Mouse (Mus musculus): ENCODE measurements around the gene Galt.
"Not testable (repeated sequence)": the region's sequence is repeated elsewhere in the genome, so short reads cannot be mapped to it uniquely, and the experiment has no call there.

Gene Galt

DNA sequence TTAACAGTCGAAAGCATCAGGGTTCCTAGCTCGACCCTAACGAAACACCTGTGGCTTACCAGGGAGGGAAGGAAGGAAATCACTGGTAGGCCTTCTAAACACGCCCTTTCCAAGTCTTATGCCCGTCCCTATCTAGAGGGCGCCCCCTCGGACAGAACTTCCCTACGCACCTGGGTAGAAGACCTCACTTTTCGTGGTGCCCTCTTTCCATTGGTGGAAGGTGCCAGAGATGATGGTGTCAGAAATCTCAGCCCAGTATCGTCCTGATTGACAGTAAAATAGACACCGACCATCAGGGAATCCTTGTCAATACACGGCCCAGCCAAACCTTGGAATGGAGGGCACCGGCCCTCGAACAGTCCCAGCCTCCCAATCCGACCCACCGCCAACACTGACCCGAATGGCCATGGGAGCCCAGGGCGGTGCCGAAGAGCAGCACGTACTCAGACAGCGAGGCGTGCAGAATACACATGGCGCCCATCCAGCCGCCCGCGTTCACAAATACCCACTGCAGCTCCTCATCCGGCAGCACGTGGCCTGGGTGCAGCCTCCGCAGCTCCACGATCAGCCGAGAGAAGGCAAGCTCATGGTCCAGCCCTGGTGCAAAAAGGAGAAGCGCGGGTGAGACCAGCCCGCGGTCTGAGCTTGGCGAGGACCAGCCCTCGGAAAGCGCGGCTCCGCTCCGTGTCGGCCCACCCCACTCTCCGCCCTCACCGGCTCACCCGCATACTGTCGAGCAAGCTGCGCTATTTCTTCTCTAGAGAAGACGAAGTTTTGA is 14.5 kb upstream of the Galt start:
- no peak for DNase-seq (ENCODE audit: extremely low spot score)

- peak; percentile 95 for DNase-seq (ENCODE audit: extremely low spot score)
These were observed 13.9 kb upstream of the Galt start for GRCm38 (mm10) chr4:41741158-41741560.

DNA sequence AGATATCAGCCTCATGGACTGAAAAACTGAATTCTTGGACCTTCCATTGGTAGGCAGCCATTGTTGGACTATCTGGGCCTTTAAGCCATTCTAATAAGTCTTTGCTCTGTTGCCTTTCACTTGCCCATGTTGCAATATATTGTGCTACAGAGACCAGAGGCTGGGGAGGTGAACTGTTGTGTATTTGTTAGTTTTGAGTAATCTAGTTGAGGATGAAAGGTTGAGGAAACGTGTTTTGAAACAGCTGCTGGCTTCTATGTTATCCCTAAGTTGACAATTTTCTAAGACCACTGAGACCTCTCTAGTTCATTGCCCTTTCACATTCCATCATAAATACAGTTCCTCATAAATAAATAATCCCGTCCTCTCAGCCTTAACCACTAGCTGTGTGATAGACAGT is 10.9 kb upstream of the Galt start:
- DNase-seq (ENCODE audit: extremely low spot score) = no peak

- no peak for DNase-seq (ENCODE audit: extremely low spot score)
These were observed 10.0 kb upstream of the Galt start for GRCm38 (mm10) chr4:41745021-41745420.

- DNase-seq (ENCODE audit: extremely low spot score) = peak; percentile 87
These were observed 594 bp downstream of the Galt start, which contains the start of gene Sigmar1 for GRCm38 (mm10) chr4:41755338-41756305. Gene Sigmar1, minus strand, starts transcription at chr4:41756157.

DNA sequence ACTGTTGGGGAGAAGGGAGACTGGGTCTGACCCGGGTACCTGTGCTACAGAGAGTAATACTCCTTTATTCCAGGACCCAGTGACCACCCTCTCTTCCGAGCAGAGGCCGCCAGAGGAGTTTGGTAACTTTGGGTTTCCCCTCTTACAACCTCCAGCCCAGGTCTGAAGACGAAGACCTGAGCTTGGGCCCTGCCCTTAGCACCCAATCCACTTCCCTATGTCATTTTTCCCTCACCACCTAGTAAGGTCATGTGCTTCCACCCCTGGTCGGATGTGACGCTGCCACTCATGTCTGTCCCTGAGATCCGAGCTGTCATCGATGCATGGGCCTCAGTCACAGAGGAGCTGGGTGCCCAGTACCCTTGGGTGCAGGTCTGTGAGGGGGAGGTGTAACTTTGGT is 1.4 kb downstream of the Galt start:
- no peak for DNase-seq (ENCODE audit: extremely low spot score)

GRCm38 (mm10) chr4:41757321-41757720 is 2.3 kb downstream of the Galt start:
- DNase-seq (ENCODE audit: extremely low spot score) = no peak

DNA sequence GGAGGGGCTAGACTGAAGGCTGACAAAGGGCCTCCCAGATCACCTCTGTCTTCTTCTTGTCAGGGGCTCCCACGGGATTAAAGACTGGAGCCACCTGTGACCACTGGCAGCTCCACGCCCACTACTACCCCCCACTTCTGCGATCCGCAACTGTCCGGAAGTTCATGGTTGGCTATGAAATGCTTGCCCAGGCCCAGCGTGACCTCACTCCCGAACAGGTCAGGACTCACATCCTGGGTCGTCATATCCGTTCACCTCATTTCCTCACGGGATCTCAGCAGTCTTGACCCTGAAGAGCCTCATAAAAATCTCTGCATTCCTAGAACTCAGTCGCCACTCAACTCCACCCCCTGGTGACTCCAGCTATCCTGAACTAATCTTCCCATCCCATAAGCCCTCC is 3.0 kb downstream of the Galt start:
- DNase-seq (ENCODE audit: extremely low spot score) = no peak

GRCm38 (mm10) chr4:41758701-41759100 is 3.7 kb downstream of the Galt start:
- DNase-seq (ENCODE audit: extremely low spot score) = no peak

DNA sequence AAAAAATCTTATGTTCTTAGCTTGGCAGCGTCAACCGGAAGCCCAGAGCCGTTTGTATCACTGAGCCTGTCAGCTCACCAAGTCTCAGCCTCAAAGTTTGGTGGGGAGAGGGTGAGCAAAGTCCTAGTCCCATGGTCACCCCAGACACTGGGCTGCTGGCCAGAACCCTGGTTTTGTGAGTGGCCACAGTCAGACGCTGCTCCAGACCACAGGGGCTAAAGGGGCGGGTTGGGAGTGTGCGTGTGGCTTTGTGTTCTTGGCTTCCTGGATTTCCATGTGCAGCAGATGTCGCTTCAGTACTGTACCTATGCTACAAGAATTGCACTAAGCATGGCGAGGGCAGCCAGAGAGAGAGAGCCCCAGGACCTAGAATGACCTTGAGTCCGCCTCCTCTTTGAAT is 4.2 kb downstream of the Galt start:
- no peak for DNase-seq (ENCODE audit: extremely low spot score)

DNA sequence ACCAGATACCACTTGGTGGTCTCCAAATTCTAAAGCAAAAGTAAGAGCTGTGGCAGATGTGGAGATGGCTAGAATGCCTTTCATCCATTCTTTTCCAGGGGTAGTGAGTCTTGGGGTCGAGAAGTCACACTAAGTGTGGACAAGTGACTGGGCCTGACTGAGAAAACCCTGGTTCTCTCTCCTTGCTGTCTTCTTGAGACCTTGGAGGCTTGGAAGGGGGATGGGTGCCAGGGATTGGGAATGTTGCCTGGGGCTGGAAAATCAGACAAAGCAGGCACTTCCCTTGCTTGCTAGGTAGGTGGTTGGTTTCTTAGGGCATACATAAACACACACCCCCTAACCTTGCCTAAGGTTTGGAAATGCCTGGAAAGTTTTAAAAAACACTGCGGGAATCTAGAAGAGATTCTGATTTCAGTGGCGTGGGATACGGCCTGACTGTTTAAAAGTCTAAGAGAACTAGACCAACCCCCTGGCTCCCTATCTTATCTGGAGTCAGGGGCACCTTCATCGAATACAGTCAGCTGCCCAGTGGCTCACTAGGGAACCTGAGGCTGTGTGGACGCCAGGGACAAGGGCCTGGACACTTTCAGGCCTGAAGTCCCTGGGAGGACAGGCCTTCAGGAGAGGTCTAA is 4.7 kb downstream of the Galt start:
- DNase-seq (ENCODE audit: extremely low spot score) = no peak

DNA sequence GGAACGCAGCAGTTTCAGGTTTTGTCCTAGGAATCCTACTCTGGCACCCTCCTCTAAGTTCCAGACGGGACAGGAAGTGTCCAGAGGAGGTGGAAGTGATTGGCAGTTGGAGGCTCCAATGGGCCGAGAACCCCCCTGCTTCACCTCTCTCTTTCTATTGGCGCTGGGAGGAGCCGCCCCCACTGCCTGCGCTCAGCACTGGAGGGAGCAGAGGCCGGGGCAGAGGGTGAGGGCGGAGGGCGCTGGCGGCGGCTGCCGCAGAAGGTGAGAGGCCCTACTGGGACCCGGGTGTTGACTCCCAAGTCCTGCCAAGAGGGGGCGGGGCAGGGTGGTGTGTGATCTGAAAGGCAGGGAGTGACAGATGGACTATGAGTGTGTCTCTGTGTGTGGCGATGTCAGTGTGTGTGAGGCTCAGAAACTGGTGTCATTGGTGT is 5.3 kb downstream of the Galt start:
- DNase-seq (ENCODE audit: extremely low spot score) = peak; percentile 88

DNA sequence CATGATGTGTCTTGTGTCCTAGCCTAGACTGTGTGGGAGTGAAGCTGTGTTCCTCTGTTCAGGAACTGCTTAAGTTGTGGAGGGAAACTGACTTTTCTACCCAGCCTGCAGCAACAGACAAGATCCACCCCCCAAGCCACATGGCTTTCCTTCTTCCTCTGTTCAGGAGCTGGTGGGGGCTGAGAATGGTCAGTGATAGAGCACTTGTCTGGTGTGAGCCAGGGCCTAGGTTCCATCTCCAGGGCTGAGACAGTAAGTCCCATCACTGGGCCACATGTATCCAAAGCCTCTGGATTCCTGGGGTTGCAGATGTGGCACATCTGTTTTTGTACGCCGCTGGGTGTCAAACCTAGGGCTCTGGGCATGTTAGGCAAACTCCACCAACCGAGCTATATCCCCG is 5.9 kb downstream of the Galt start:
- DNase-seq (ENCODE audit: extremely low spot score) = no peak

GRCm38 (mm10) chr4:41761680-41762079 is 6.7 kb downstream of the Galt start:
- DNase-seq (ENCODE audit: extremely low spot score) = no peak

- DNase-seq (ENCODE audit: extremely low spot score) = peak; percentile 59
These were observed 7.2 kb downstream of the Galt start for GRCm38 (mm10) chr4:41762099-41762687.

- not testable (repeated sequence) for DNase-seq (ENCODE audit: extremely low spot score)
These were observed 7.7 kb downstream of the Galt start for GRCm38 (mm10) chr4:41762688-41763114.

DNA sequence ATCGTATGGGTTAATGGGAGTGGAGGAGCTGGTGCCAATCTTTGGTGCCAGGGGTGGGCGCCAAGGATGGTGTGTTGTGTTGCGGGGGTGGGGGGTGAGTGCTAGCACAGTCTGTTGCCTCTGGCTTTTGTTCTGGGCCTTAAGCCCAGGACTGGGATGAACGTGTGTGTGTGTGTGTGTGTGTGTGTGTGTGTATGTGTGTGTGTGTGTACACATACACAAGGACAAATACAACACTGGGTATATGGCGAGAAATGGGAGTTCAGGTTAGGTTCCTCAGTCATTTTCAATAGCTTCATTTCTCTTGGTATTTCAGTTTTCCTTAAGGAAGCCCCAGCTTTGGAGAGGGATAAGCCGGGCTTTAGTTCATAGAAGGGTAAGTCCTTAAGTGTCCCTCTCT is 8.1 kb downstream of the Galt start:
- DNase-seq (ENCODE audit: extremely low spot score) = not testable (repeated sequence)

DNA sequence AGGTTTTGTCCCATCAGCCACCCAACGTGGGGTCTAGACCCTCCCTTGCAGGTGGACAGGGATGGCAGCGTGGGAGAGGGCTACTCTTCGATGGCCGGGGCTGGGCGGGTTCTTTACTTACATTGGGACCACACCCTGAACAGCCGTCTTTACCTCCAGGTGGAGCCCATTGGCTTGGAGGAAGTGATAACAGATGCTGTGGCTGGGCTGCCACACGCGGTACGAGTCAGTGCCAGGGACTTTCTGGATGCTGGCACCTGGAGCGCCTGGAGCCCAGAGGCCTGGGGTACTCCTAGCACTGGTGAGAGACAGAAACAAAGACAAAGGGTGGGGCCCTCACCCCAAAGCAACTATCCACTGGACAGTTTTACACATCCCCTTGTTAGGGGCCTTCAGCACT is 12.3 kb downstream of the Galt start:
- DNase-seq (ENCODE audit: extremely low spot score) = not testable (repeated sequence)

- not testable (repeated sequence) for DNase-seq (ENCODE audit: extremely low spot score)
These were observed 17.9 kb downstream of the Galt start for GRCm38 (mm10) chr4:41772946-41773345.

DNA sequence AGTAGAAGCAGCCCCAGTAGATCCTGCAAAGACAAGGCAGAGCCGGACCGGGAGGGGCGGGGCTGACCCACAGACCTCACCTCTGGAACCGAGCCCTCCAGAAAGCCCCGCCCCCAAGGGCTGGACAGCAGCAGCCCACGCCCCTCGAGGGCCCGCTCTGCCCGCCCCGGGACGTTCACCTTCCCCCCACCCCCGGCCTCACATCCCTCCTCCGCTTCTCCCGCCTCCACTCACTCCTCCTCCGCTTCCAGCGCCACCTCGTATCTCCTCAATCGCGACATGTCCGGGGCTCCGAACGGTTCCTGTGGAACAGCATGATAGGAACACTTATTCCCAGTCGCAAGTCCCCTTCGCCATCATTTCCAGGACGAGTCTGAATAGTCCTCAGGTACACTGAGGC is 18.5 kb downstream of the Galt start:
- peak; percentile 76 for DNase-seq (ENCODE audit: extremely low spot score)

DNA sequence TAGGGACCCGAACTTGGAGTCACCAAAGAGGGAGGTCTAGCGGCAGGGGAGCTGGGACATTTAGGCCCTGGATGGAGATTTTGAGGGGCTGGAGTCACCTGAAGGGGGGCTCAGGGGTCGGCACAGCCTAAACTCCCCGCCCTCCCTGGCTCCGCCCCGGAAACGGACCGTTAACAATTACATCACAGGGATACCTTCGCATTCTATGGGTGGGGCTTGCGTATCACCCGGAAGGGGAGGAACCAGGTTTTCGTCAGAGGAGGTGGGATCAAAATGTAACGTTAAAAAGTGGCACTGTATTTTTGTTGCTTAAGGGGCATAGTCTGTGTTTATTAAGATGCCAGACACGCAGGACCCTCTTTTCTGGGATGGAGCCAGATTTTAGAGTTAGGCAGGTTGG is 19.0 kb downstream of the Galt start, which contains the start of gene Ccl27a:
Gene Ccl27a (minus strand): TSS at position 246 of the 400 bp plus-strand sequence.
- DNase-seq (ENCODE audit: extremely low spot score) = peak; percentile 83

DNA sequence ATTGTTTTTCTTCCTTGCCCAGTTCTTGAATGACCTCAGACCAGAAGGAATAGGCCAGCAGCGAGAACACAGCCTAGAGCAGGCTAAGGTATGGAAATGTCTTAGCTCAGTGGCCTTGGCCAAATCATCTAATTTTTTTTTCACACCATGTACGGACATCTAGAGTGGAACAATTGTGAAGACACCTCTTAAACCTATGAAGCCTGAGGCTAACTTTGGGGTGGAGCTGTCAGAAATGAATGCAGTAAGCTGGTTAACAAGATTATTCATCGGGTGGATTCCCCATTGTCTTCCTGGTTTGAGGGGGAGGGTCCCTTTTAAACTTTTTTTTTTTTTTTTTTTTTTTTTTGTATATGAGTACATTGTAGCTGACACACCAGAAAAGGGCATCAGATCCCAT is 19.5 kb downstream of the Galt start:
- not testable (repeated sequence) for DNase-seq (ENCODE audit: extremely low spot score)
